Mouse (Mus musculus) ES-Bruce4 (cell line): ENCODE data around the gene Kif21a.

ENCODE experiments used
- CTCF ChIP-seq: IDR thresholded peaks from one replicate; pipeline ENCODE4 v1.8.1; 2011; ENCODE audit warnings: low read depth, low read length
- EP300 ChIP-seq: IDR thresholded peaks from 2 replicates; pipeline ENCODE4 v1.6.1; 2011; ENCODE audit warnings: low read depth, low read length; ENCODE audit not compliant: insufficient read depth
- POLR2A ChIP-seq: IDR thresholded peaks from one replicate; pipeline ENCODE4 v1.8.1; 2011; ENCODE audit warnings: low read length; ENCODE audit not compliant: insufficient read depth

DNA sequence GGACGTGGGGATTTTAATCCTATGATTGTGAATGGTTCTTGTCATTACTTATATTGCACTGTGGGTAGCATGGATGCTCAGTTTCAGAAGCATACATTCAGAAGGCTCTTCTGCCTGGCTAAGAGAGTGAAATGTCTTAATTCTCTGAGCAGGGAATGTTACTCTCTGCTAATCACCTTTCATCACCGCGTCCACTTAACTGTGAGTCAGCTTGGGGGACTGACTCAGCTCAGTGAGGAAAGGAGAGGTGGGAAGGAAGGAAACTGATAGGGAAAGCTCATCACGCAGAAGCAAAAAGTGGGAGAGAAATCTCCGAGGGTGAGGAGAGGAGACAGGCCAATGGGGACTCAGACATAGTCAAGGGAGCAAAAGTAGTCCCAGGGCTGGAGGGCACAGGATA, 10.9 kb downstream of the Kif21a start:
- no peak for TF ChIP-seq CTCF
- TF ChIP-seq POLR2A, result no peak
- TF ChIP-seq EP300, result no peak
